Mouse (Mus musculus): ENCODE results near the gene Capza3. TPM values are rescaled to one million over a fixed set of nuclear protein-coding genes. Genes with fewer than 3 reads are reported as not detected.

The Capza3 gene
- not detected in 2 replicates for polyA plus RNA-seq (2012; rRNA removed)

GRCm38 (mm10) chr6:140040952-140041351, at the start of gene Capza3:
Capza3 (plus strand) TSS chr6:140041252.

GRCm38 (mm10) chr6:140041357-140041756, 305 bp downstream of the Capza3 start, which contains the start of gene Plcz1:
Plcz1 (minus strand) TSS chr6:140041457.

Other genes starting within 250 kb of the Capza3 start
- not detected in 2 replicates for gene Plcz1, start 205 bp downstream of the Capza3 start, polyA plus RNA-seq (2012; rRNA removed)